Mouse (Mus musculus): ENCODE measurements around the gene Snx9. TPM values are rescaled to one million over a fixed set of nuclear protein-coding genes. Genes with fewer than 3 reads are reported as not detected.

Snx9 gene
- polyA plus RNA-seq, 1 experiment from 2014 or later, result 8.1 TPM

DNA sequence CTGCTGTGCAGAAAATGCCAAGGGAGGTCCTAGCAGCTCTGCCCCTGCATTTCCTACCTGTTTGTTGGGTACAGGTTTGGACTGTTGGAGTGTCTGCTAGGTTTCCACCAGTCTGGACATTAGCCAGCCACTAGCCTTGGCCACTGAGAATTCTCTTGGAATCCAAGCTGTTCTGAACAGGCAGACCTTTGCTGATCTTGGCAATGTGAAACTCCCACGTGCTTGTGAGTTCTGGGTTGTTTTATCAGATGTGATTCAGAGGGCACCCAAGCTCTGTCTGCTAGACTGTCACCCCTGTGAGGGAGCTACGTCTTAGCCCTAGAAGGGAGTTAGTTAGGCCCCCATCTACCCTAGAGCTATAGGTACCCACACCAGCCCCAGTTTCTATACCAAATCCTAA lies 96.3 kb downstream of the Snx9 start:
- H3K36me3 ChIP-seq, result no peaks in the 10 kb centered on the region
- no peaks in the 10 kb centered on the region for H3K9me3 ChIP-seq (replicated peaks)
- 81% methylated on average over 2 of the region's 2 CpGs for WGBS
- no peak for ATAC-seq (ENCODE audit: low FRiP score)
- H3K27me3 ChIP-seq (replicated peaks), result peaks cover 17% of the 10 kb centered on the region
- no peak overlapping the region for H3K4me3 ChIP-seq (replicated peaks)
- H3K4me2 ChIP-seq, result no peak overlapping the region
- H3K27ac ChIP-seq (replicated peaks), result no peak overlapping the region
- no peak overlapping the region for H3K9ac ChIP-seq (replicated peaks)
- H3K4me1 ChIP-seq, result peaks cover 25% of the 10 kb centered on the region

DNA sequence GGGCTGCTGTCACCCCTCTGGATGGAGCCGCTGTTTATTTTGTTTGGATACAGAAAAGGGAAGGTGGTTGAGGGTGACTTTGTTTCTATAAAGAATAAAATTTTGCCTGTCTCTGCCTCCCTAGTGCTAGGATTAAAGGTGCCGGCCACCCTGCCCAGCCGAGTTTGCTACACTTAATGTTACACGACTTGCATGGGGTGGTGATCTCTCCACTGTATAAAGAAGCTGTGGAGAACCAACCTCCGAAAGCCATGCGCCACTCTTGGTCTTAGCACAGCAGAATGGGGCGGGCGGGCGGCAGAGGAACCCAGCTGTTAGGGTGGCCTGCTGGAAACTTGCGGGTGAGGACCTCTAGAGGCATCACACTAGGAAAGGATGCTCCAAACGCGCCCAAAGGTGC lies 98.7 kb downstream of the Snx9 start:
- no peak for ATAC-seq (ENCODE audit: low FRiP score)
- H3K9me3 ChIP-seq (replicated peaks), result no peaks in the 10 kb centered on the region

DNA sequence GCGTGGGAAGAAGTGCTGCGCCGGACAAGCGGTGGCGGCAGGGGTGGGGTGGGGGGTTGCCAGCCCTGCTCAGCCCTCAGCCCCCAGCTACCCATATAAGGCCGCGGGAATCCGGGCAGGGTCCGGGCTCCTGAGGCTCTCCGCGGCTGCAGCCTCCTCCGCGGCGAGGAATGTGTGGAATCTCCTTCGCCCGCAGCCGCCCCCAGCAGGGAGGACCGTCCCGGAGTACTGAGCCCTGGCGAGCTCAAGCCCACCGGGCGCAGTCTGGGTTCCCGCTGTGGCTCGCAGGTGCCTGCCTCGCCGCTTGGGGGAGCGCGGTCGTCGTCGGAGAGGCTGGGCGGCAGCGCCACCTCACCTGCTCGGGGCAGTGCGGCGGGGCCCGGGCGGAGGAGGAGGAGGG lies 99.7 kb downstream of the Snx9 start:
- WGBS, result under 1% methylated on average over 29 of the region's 38 CpGs
- Histone ChIP-seq H3K27ac (replicated peaks) (no peak overlapping the region), H3K4me2 (peak overlapping the region; percentile 90), H3K4me1 (peaks cover 13% of the 10 kb centered on the region), H3K4me3 (replicated peaks) (peak overlapping the region; percentile 57), H3K9me3 (replicated peaks) (no peaks in the 10 kb centered on the region), H3K36me3 (no peaks in the 10 kb centered on the region), H3K9ac (replicated peaks) (peak overlapping the region; percentile 41; the same call in 1 of the 2 replicates), H3K27me3 (replicated peaks) (peaks cover 21% of the 10 kb centered on the region)
- ATAC-seq (ENCODE audit: low FRiP score), result peak; percentile 72

More for the DNA sequence above, 98.7 kb downstream of the Snx9 start:
- H3K9ac ChIP-seq (replicated peaks), result no peak overlapping the region
- no peak overlapping the region for H3K27ac ChIP-seq (replicated peaks)
- H3K4me1 ChIP-seq, result peaks cover 20% of the 10 kb centered on the region
- no peak overlapping the region for H3K4me2 ChIP-seq
- H3K36me3 ChIP-seq, result no peaks in the 10 kb centered on the region
- no peak overlapping the region for H3K4me3 ChIP-seq (replicated peaks)
- 69% methylated on average over 12 of the region's 12 CpGs for WGBS
- H3K27me3 ChIP-seq (replicated peaks), result peaks cover 21% of the 10 kb centered on the region

DNA sequence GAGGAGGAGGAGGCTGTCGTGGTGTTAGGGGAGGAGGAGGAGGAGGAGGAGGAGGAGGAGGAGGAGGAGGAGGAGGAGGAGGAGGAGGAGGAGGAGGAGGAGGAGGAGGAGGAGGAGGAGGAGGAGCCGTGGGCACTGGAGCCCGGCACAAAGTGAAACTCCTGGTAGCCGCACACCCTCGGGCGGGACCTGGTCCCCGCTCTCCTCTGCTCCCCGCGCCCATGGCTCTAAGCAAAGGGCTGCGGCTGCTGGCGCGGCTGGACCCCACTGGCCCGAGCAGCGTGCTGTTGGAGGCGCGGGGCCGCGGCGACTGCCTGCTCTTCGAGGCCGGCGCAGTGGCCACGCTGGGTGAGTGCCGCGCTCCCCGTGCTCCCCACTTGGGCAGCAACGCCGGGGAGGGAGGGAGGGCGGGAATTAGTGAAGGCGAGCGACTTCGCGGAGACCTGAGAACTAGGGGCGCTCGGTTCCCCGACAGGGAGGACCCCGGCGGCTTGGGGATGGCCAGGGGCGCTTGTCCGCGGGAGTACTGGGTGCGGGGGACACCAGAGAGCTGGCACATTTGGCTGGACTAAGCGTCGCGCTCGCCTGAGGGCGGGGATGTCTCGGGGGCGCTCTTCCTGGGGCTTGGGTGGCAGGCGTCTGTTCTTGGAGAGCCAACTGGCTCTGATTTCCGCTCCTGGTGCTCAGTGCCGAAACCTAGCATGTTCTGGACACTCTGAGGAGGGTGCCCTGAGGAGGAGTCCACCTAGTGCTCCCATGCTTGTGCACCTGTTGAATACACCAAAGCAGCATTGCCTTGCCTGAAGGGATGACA lies 100.3 kb downstream of the Snx9 start, which contains the start of gene Synj2:
Gene Synj2 (plus strand): TSS at position 51 of the 814 bp plus-strand sequence.
- H3K36me3 ChIP-seq, result no peaks in the 10 kb centered on the region
- no peak within 1 kb of the TSS for H3K27ac ChIP-seq (replicated peaks)
- peaks cover 10% of the 10 kb centered on the region for H3K4me1 ChIP-seq
- peak within 1 kb of the TSS; percentile 90 for H3K4me2 ChIP-seq
- H3K4me3 ChIP-seq (replicated peaks), result peak within 1 kb of the TSS; percentile 57
- peaks cover 21% of the 10 kb centered on the region for H3K27me3 ChIP-seq (replicated peaks)
- H3K9me3 ChIP-seq (replicated peaks), result no peaks in the 10 kb centered on the region
- 1% methylated on average over 42 of the region's 52 CpGs for WGBS
- H3K9ac ChIP-seq (replicated peaks), result peak within 1 kb of the TSS; percentile 47
- peak; percentile 76; the same call in 1 of the 2 replicates for ATAC-seq (ENCODE audit: low FRiP score)

DNA sequence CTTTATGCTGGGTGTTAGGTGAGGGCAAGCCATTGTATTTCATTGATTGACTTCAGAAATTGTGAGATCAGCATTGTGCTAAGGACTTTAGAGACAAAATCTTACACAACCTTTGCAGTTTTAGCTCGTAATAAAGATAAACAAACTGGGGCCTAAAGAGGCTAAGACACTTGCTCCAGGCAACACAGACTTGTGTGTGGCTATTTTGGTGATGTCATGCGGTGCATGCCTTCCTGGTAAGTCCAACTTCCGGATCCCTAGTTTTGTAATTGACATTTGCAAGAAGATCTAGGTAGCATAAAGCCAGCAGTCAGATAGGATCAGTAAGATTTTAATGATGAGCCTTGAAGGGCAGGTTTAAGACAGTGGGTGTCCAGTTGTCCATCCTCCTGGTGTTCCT lies 101.0 kb downstream of the Snx9 start:
- H3K27me3 ChIP-seq (replicated peaks), result peaks cover 21% of the 10 kb centered on the region
- H3K4me2 ChIP-seq, result peak overlapping the region; percentile 90
- WGBS, result 85% methylated on average over 3 of the region's 3 CpGs
- H3K27ac ChIP-seq (replicated peaks), result no peak overlapping the region
- H3K36me3 ChIP-seq, result no peaks in the 10 kb centered on the region
- H3K9ac ChIP-seq (replicated peaks), result no peak overlapping the region
- peaks cover 10% of the 10 kb centered on the region for H3K4me1 ChIP-seq
- peak overlapping the region; percentile 57; the same call in 1 of the 2 replicates for H3K4me3 ChIP-seq (replicated peaks)
- no peaks in the 10 kb centered on the region for H3K9me3 ChIP-seq (replicated peaks)
- ATAC-seq (ENCODE audit: low FRiP score), result no peak

DNA sequence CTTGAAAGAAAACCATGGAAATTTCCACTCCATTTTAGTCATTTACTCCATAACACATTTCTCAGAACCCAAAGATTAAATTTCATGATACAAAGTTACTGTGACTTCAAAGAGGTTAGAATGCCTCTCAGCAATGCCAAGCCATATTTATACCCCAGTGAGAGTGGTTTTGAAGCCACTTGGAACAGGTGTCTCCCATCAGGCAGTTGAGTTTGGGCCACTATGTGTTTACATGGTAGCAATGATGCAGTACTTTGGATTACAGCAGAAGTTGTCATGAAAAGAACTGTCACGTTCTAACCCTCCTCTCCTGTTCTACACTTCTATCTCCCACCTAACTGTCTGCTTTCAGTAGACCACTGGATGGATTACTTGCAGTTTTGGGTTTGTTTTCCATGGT lies 101.9 kb downstream of the Snx9 start:
- 80% methylated on average over 1 of the region's 1 CpGs for WGBS
- ATAC-seq (ENCODE audit: low FRiP score), result no peak
- no peaks in the 10 kb centered on the region for H3K9me3 ChIP-seq (replicated peaks)

DNA sequence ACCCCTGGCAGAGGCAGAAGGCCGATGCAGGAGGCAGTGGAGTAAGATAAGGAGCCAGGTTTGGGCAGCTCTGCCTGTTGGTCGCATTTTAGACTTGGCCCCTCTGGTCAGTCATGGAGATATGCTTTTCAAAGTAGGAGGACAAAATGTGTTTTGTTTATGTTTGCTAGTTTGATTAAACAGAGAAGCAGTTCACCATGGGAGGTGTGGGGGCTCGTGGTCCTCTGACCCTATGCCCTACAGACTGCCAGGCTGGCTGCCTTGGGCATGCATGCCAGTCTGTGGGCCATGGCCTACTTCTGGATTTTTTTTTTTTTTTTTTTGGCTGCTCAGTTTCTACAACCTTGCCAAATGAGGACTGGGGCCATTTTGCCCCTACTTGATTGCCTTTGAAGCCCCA lies 105.9 kb downstream of the Snx9 start:
- no peak overlapping the region for H3K9ac ChIP-seq (replicated peaks)
- H3K4me2 ChIP-seq, result no peak overlapping the region
- H3K4me1 ChIP-seq, result no peaks in the 10 kb centered on the region
- no peaks in the 10 kb centered on the region for H3K36me3 ChIP-seq
- no peak for ATAC-seq (ENCODE audit: low FRiP score)
- H3K9me3 ChIP-seq (replicated peaks), result no peaks in the 10 kb centered on the region
- no peak overlapping the region for H3K27ac ChIP-seq (replicated peaks)
- H3K4me3 ChIP-seq (replicated peaks), result no peak overlapping the region
- WGBS, result 79% methylated on average over 3 of the region's 3 CpGs
- peaks cover 8% of the 10 kb centered on the region for H3K27me3 ChIP-seq (replicated peaks)

More for the DNA sequence above, 101.9 kb downstream of the Snx9 start:
- peaks cover 10% of the 10 kb centered on the region for H3K4me1 ChIP-seq
- H3K36me3 ChIP-seq, result no peaks in the 10 kb centered on the region
- H3K27ac ChIP-seq (replicated peaks), result no peak overlapping the region
- H3K4me2 ChIP-seq, result no peak overlapping the region
- H3K9ac ChIP-seq (replicated peaks), result no peak overlapping the region
- H3K4me3 ChIP-seq (replicated peaks), result no peak overlapping the region
- H3K27me3 ChIP-seq (replicated peaks), result peaks cover 21% of the 10 kb centered on the region

DNA sequence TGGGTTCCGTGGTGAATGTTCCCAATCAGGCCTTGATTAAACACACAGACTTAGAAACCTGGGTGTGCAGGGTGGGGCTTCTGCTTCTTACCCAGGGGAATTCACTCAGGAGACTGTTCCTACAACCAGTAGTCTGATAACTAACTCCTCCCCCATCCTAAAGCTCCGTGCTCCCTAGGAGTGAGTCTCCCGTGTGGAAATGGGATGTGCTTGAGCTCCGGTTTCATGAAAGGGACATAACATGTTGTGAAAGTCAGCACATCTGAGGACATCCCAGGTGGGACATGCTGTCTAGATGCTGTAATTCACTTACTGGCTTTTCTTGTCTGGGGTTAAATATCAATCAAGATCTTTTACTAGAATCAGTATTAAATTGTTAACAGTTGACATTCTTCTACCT lies 111.3 kb downstream of the Snx9 start:
- Histone ChIP-seq H3K4me1 (no peaks in the 10 kb centered on the region), H3K36me3 (no peaks in the 10 kb centered on the region), H3K27ac (replicated peaks) (no peak overlapping the region), H3K4me2 (no peak overlapping the region), H3K9ac (replicated peaks) (no peak overlapping the region), H3K4me3 (replicated peaks) (no peak overlapping the region), H3K9me3 (replicated peaks) (no peaks in the 10 kb centered on the region), H3K27me3 (replicated peaks) (no peaks in the 10 kb centered on the region)
- no peak for ATAC-seq (ENCODE audit: low FRiP score)
- 91% methylated on average over 4 of the region's 4 CpGs for WGBS

DNA sequence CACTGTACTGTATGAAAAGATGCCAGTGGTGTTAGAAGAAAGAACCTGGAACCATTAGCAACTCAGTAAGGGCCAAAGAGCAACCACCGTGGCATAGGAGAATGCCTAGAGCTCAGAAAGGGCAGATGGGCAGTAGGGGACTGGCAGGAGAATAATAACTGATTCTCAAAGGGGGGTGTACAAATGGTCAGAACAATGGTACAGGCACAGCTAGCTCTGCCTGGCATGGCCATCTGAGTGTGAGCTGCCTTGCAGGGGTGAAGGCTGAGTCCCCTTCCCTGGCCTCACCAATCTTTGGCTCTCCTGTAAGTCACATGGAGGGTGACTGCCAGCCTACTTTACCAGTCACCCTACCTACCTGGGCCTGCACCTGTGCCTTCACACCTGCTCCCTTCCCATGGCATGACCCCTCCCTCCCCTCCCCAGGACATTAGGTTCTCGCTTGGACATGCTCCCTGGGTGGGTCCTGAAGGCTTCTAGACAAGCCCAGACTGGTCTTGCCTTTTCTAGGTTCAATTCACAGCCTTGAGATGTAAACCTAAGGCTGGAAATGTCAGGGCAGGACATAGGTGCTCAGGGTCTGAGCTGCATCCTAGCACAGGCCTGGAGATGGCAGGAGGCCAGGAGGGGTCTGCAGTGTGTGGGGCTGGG lies 115.3 kb downstream of the Snx9 start:
- Histone ChIP-seq H3K27me3 (replicated peaks) (no peaks in the 10 kb centered on the region), H3K4me1 (no peaks in the 10 kb centered on the region), H3K9ac (replicated peaks) (no peak overlapping the region), H3K4me2 (no peak overlapping the region), H3K4me3 (replicated peaks) (no peak overlapping the region), H3K27ac (replicated peaks) (no peak overlapping the region), H3K9me3 (replicated peaks) (no peaks in the 10 kb centered on the region), H3K36me3 (no peaks in the 10 kb centered on the region)
- 73% methylated on average over 2 of the region's 2 CpGs for WGBS
- no peak for ATAC-seq (ENCODE audit: low FRiP score)

DNA sequence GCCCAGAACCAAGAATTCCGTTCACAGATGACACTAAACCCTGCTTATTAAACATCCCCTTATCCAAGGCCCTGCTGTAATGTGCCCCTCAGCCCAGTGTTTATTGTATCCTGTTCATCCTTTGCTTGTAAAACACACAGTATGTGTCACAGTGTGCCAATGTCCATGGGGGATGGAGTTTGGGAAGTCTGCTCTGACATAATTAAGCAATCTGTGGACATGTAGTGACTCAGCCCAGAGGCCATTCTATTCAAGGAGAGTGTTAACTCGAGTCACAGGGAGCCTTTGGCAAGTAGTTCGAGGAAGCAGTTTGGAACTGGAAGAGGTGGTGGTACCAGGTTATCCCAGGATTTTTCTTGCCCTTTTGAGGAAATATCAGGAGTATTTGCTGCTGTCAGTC lies 116.0 kb downstream of the Snx9 start:
- no peak overlapping the region for H3K27ac ChIP-seq (replicated peaks)
- no peak for ATAC-seq (ENCODE audit: low FRiP score)

DNA sequence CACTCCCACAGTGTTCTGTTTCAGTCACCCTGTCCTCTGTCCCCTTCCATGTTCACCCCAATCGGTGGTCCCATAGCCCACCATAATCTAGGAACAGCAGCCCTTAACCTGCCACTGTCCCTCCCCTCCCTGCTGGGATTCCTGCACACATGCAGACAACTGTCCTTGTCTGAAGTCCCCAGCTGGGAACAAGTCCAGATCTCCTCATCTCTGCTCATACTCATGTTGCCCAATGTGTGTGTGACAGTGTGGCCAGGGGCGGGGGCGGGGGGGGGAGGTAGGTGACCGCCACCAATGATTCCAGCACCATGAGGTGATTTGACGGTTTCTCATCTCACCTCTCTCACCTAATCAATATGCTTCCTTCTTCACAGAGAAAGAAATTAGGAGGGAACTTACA lies 117.1 kb downstream of the Snx9 start:
- Histone ChIP-seq H3K4me1 (no peaks in the 10 kb centered on the region), H3K9me3 (replicated peaks) (no peaks in the 10 kb centered on the region), H3K4me3 (replicated peaks) (no peak overlapping the region), H3K36me3 (no peaks in the 10 kb centered on the region), H3K27me3 (replicated peaks) (no peaks in the 10 kb centered on the region), H3K4me2 (no peak overlapping the region), H3K27ac (replicated peaks) (no peak overlapping the region), H3K9ac (replicated peaks) (no peak overlapping the region)
- WGBS, result 91% methylated on average over 5 of the region's 5 CpGs
- ATAC-seq (ENCODE audit: low FRiP score), result no peak

More for the DNA sequence above, 116.0 kb downstream of the Snx9 start:
- Histone ChIP-seq H3K9me3 (replicated peaks) (no peaks in the 10 kb centered on the region), H3K36me3 (no peaks in the 10 kb centered on the region), H3K4me1 (no peaks in the 10 kb centered on the region), H3K4me2 (no peak overlapping the region), H3K27me3 (replicated peaks) (no peaks in the 10 kb centered on the region), H3K9ac (replicated peaks) (no peak overlapping the region), H3K4me3 (replicated peaks) (no peak overlapping the region)
- WGBS, result 51% methylated on average over 3 of the region's 3 CpGs

DNA sequence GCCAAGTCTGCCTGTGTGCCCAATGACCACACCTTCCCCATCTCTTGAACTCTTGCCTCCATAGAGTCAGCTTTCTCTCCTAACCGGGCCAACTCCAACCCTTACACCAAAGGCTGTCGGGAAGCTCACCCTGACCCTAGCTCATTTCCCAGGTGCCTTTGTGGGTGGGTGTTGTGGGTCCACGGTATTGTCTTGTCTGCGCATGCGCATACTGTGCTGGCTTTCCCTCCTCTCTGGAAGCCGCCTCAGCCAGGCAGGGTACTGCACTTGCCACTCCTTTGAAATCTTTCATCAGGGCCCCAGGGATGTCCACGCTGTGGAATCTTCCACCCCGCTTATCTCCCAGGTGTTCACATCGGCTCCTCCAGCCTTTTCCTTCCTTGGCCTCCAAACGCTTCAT lies 117.5 kb downstream of the Snx9 start:
- ATAC-seq (ENCODE audit: low FRiP score), result no peak

More for the DNA sequence above, 117.5 kb downstream of the Snx9 start:
- Histone ChIP-seq H3K4me3 (replicated peaks) (no peak overlapping the region), H3K27ac (replicated peaks) (no peak overlapping the region), H3K9ac (replicated peaks) (no peak overlapping the region), H3K4me2 (no peak overlapping the region), H3K27me3 (replicated peaks) (no peaks in the 10 kb centered on the region), H3K9me3 (replicated peaks) (no peaks in the 10 kb centered on the region), H3K36me3 (no peaks in the 10 kb centered on the region), H3K4me1 (no peaks in the 10 kb centered on the region)
- 88% methylated on average over 10 of the region's 10 CpGs for WGBS

All from neural tube, embryonic 15.5 days (tissue).